Mouse (Mus musculus) heart, adult 8-10 months (tissue): ENCODE results near the gene Ikzf3. TPM values are rescaled to one million over a fixed set of nuclear protein-coding genes. Genes with fewer than 3 reads are reported as not detected.

Experiments used
- DNase-seq: peaks from one replicate; pipeline ENCODE4 v3.0.0; 2022; ENCODE audit warnings: low spot score
- total RNA-seq, 4 experiments: library from RNA; stranded (reverse); gene quantifications; 2 replicates each; pipeline ENCODE4 v1.2.4; 2022

Ikzf3 gene
- total RNA-seq, 4 experiments from 2014 or later, result 0.47 to 1.3 (median 0.86) TPM

GRCm38 (mm10) chr11:98568326-98568725 lies 22.5 kb upstream of the Ikzf3 start:
- DNase-seq, result no peak

GRCm38 (mm10) chr11:98563921-98564414 lies 18.1 kb upstream of the Ikzf3 start:
- no peak for DNase-seq

GRCm38 (mm10) chr11:98563025-98563424 lies 17.2 kb upstream of the Ikzf3 start:
- no peak for DNase-seq

GRCm38 (mm10) chr11:98560942-98561341 lies 15.1 kb upstream of the Ikzf3 start:
- no peak for DNase-seq

- no peak for DNase-seq
Measured at GRCm38 (mm10) chr11:98555124-98555700, 9.4 kb upstream of the Ikzf3 start.

GRCm38 (mm10) chr11:98553966-98554365 lies 8.1 kb upstream of the Ikzf3 start:
- DNase-seq, result no peak

GRCm38 (mm10) chr11:98550975-98551828 lies 5.4 kb upstream of the Ikzf3 start, which contains the start of gene Zpbp2:
Gene Zpbp2 (plus strand): TSS chr11:98551097.
- DNase-seq, result peak; percentile 77

- no peak for DNase-seq
Measured at GRCm38 (mm10) chr11:98550311-98550974, 4.6 kb upstream of the Ikzf3 start.

GRCm38 (mm10) chr11:98549363-98549762 lies 3.5 kb upstream of the Ikzf3 start:
- DNase-seq, result no peak

GRCm38 (mm10) chr11:98547308-98547693 lies 1.5 kb upstream of the Ikzf3 start:
- DNase-seq, result no peak

- DNase-seq, result no peak
Measured at GRCm38 (mm10) chr11:98546529-98547307, 887 bp upstream of the Ikzf3 start.

- no peak for DNase-seq
Measured at GRCm38 (mm10) chr11:98544890-98545677, 747 bp downstream of the Ikzf3 start.

- no peak for DNase-seq
Measured at GRCm38 (mm10) chr11:98543414-98543813, 2.4 kb downstream of the Ikzf3 start.

GRCm38 (mm10) chr11:98542553-98542952 lies 3.3 kb downstream of the Ikzf3 start:
- no peak for DNase-seq

- no peak for DNase-seq
Measured at GRCm38 (mm10) chr11:98540319-98540718, 5.5 kb downstream of the Ikzf3 start.

GRCm38 (mm10) chr11:98537480-98538034 lies 8.3 kb downstream of the Ikzf3 start:
- no peak for DNase-seq

GRCm38 (mm10) chr11:98526824-98527461 lies 18.9 kb downstream of the Ikzf3 start:
- DNase-seq, result no peak

- DNase-seq, result no peak
Measured at GRCm38 (mm10) chr11:98525140-98525539, 20.7 kb downstream of the Ikzf3 start.

GRCm38 (mm10) chr11:98520468-98520867 lies 25.4 kb downstream of the Ikzf3 start:
- DNase-seq, result no peak

GRCm38 (mm10) chr11:98513356-98513936 lies 32.4 kb downstream of the Ikzf3 start:
- DNase-seq, result no peak
